Mouse (Mus musculus) kidney, embryonic 15.5 days (tissue): ENCODE measurements around the gene Ttbk2. TPM values are rescaled to one million over a fixed set of nuclear protein-coding genes. Genes with fewer than 3 reads are reported as not detected.

ENCODE experiments used
- ATAC-seq: fragments of 200-750 bp; cut with Nextera tagmentation; replicated peaks from 2 replicates; pipeline ENCODE4 v1.8.0; 2017; ENCODE audit warnings: moderate TSS enrichment; ENCODE audit not compliant: low FRiP score
- H3K27ac ChIP-seq: fragments of 300-500 bp; sonication (generic); 2 replicates; pipeline ENCODE4 v1.5.1; 2015; ENCODE audit warnings: mild to moderate bottlenecking, inconsistent platforms
- H3K27me3 ChIP-seq: fragments of 300-500 bp; sonication (generic); 2 replicates; pipeline ENCODE4 v1.6.1; 2015; ENCODE audit warnings: inconsistent platforms
- H3K36me3 ChIP-seq: fragments of 300-500 bp; sonication (generic); 2 replicates; pipeline ENCODE4 v1.6.1; 2015; ENCODE audit warnings: inconsistent platforms
- H3K4me1 ChIP-seq: fragments of 300-500 bp; sonication (generic); 2 replicates; pipeline ENCODE4 v1.6.1; 2015; ENCODE audit warnings: inconsistent platforms
- H3K4me2 ChIP-seq: fragments of 300-500 bp; sonication (generic); 2 replicates; pipeline ENCODE4 v1.6.1; 2015; ENCODE audit warnings: moderate library complexity, mild to moderate bottlenecking, inconsistent platforms
- H3K4me3 ChIP-seq: fragments of 300-500 bp; sonication (generic); replicated peaks from 2 replicates; pipeline ENCODE4 v1.5.1; 2015; ENCODE audit warnings: mild to moderate bottlenecking, inconsistent platforms
- H3K9ac ChIP-seq: fragments of 300-500 bp; sonication (generic); 2 replicates; pipeline ENCODE4 v1.6.1; 2015; ENCODE audit warnings: mild to moderate bottlenecking, inconsistent platforms
- H3K9me3 ChIP-seq: fragments of 300-500 bp; sonication (generic); replicated peaks from 2 replicates; pipeline ENCODE4 v1.6.1; 2016; ENCODE audit warnings: inconsistent platforms
- WGBS: fragments of 180-500 bp; shearing (Covaris S2); methylation state at CpG from one replicate; pipeline ENCODE4 v1.1.7; 2015; ENCODE audit warnings: mixed read lengths; 5-methylcytosine and 5-hydroxymethylcytosine counted together
- polyA plus RNA-seq: library from polyadenylated mRNA; unstranded; fragments of >200 nt; fragmentation: Nextera tagmentation; extraction: Ambion mirVana; gene quantifications from 2 replicates; pipeline ENCODE4 v1.2.1, GENCODE M21; 2015

Ttbk2 gene
- polyA plus RNA-seq, 1 experiment from 2014 or later: 3.6 TPM

DNA sequence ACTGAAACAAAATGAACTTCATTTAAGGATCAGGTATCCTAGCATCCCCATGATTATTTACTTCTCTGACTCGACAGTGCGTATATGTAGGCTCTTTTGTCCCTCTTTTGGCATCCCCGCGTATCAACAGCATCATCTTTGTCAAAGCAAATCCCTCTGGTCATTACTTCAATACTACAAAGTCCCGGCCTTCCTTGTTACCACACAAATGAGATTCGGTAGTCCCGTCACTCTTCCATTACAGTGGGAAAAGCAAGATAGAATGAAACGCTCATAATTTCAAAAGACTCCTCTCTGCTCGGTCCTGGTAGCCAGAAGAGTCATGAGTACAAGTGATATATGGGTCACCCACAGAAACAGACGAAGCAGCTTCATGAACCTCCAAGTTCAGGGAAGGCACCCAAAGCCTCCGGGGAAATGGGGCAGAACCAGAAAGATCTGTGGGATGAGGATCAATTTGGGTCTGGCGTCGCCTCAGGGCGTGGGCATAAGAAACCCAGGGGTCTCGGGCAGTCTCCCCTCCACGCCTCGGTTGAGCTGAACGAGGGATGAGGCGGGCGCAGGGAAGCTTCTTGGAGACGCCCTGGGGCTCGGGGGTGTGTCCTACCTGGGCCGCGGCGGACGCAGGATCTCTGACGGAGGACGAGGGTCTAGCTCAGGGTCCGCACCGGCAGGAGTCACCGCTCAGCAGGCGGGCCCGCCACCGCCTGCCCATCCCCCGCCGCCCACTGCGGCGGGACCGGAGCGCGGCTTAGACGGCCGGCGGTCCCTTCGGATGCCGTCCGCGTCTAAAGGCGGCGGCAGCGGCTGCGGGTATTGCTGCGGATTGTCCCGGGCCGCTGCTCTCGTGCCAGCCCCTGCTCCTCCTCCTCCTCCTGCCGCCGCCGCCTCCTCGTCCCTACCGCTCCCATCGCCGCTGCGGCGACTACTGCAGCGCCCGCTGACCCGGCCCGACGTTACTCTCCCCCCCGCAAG lies 668 bp downstream of the Ttbk2 start, which contains the start of gene Cdan1:
Gene Cdan1 (minus strand): TSS at position 680 of the 975 bp plus-strand sequence.
- under 1% methylated on average over 70 of the region's 71 CpGs for WGBS
- Histone ChIP-seq H3K27me3 (no peaks in the 10 kb centered on the region), H3K27ac (peak within 1 kb of the TSS; percentile 60), H3K9ac (peak within 1 kb of the TSS; percentile 74), H3K36me3 (no peaks in the 10 kb centered on the region), H3K4me2 (peak within 1 kb of the TSS; percentile 79), H3K4me1 (peaks cover 8% of the 10 kb centered on the region), H3K4me3 (peak within 1 kb of the TSS; percentile 87), H3K9me3 (no peaks in the 10 kb centered on the region)
- peak; percentile 82 for ATAC-seq

DNA sequence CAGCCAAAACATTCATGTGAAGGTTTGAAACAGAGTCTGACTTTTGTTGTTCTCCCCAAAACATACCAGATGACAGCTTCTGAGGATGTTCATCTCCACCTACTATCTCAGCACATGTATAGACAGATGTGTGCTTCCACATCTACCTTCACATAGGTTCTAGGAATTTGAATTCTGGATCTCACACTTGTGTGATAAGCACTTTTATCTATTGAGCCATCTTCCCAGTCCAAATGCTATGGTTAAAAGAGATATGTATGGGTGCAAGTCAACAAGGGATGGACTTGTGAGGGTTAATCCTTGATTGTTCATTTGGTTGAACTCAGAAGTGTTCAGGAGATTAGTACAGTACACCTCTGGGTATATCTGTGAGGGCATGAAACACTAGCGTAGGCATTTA lies 5.1 kb downstream of the Ttbk2 start:
- Histone ChIP-seq H3K27me3 (no peaks in the 10 kb centered on the region), H3K27ac (no peak overlapping the region), H3K36me3 (no peaks in the 10 kb centered on the region), H3K4me3 (no peak overlapping the region), H3K4me1 (peaks cover 5% of the 10 kb centered on the region; the same call in 1 of the 2 replicates), H3K4me2 (no peak overlapping the region), H3K9me3 (no peaks in the 10 kb centered on the region), H3K9ac (no peak overlapping the region)
- 87% methylated on average over 1 of the region's 1 CpGs for WGBS
- ATAC-seq: no peak

DNA sequence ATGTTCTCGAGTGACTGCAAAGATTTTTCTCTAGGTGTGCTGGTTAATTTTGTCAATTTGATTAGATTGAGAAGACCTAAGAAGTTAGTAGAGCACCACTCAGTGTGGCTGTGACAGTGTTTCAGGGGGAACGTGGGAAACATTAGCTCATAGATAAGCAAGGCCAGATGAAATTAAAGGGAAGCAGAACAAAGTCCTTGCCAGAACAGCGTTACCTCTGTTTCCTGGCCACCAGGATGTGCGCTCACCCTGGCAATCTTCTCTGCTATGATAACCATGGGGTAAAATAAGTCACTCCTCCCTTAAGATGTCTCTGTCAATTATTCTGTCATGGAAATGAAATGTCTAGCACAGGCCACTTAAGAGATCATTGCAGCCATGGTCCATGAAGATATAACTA lies 6.4 kb downstream of the Ttbk2 start:
- Histone ChIP-seq H3K4me2 (no peak overlapping the region), H3K27me3 (no peaks in the 10 kb centered on the region), H3K4me3 (no peak overlapping the region), H3K27ac (no peak overlapping the region), H3K9ac (no peak overlapping the region), H3K4me1 (peaks cover under 1% of the 10 kb centered on the region; the same call in 1 of the 2 replicates), H3K9me3 (no peaks in the 10 kb centered on the region), H3K36me3 (no peaks in the 10 kb centered on the region)
- 76% methylated on average over 4 of the region's 4 CpGs for WGBS
- ATAC-seq: no peak

DNA sequence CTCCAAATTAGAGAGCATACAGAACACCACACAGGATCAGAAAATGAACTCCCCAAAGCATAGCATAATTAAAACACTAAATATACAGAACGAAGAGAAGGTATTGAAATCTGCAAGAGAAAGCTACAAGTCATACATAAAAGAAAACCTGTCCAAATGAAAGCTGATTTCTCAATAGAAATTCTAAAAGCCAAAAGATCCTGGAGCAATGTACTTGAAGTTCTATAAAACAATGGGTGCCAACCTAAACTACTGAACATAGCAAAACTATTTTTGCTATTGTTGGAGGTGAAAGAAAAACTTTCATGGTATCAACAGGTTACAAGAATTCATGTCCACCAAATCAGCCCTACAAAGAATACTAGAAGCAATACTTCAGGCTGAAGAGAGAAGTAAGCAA lies 9.2 kb downstream of the Ttbk2 start:
- ATAC-seq: no peak

DNA sequence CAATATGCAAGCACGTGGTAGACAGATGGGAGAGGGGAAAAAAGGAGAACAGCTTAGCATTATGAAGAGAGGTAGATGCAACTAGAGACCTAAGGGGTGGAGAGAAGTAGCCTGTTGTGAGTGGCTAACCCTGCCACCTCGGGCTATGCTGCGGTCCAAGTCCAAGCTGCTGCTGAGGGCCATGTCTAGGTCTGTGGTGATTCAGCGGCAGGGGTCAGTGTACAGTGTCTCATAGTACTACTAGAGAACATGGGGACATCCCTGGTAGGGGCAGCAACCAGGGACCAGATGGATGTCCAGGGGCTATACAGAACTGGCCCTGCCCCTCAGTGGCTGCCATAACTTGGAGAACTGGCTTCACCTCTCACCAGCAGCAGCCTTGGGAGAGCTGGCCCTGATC lies 15.2 kb downstream of the Ttbk2 start:
- H3K9ac ChIP-seq: no peak overlapping the region

More for the DNA sequence above, 9.2 kb downstream of the Ttbk2 start:
- H3K4me3 ChIP-seq: no peak overlapping the region
- H3K36me3 ChIP-seq: 0 out of 2 replicates have a peak, but pooled peaks cover 3% of the 10 kb centered on the region
- no peak overlapping the region for H3K27ac ChIP-seq
- H3K4me1 ChIP-seq: no peaks in the 10 kb centered on the region
- no peak overlapping the region for H3K4me2 ChIP-seq
- WGBS: 87% methylated on average over 1 of the region's 1 CpGs
- no peaks in the 10 kb centered on the region for H3K9me3 ChIP-seq
- H3K27me3 ChIP-seq: no peaks in the 10 kb centered on the region
- no peak overlapping the region for H3K9ac ChIP-seq

DNA sequence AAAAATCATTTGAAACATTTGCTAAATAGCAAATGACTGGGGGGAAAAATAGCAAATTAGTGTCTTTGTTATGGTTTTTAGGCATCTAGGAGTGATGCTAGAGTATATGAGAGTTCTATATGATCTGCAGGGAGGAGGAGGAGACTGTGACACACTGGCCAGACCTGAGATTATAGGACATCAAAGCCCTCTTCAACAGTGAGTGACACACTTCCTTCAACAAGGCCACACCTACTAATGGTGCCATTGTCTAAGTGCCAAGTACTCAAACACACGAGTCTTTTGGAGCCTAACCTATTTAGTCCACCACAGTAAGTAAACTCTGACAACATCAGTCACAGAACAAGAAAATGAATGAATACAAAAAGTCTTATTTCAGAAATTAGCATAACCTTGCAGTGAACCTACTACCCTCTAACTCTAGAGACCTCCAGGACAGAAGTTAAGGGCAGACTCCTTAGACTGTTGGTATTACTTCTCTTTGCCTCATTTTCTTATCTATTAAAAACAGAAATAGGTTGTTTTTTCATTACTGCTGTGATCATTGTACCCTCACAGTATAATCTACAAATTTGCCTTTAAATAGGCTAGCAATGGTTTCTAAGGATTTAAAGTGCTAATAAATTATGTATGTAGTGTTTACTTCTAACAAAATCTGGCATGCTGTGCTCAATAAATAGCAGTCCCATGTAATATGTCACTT lies 23.3 kb downstream of the Ttbk2 start:
- no peaks in the 10 kb centered on the region for H3K9me3 ChIP-seq
- no peaks in the 10 kb centered on the region for H3K27me3 ChIP-seq
- H3K36me3 ChIP-seq: no peaks in the 10 kb centered on the region
- no peak for ATAC-seq
- H3K4me1 ChIP-seq: no peaks in the 10 kb centered on the region
- H3K4me2 ChIP-seq: no peak overlapping the region
- no peak overlapping the region for H3K4me3 ChIP-seq
- no peak overlapping the region for H3K9ac ChIP-seq
- H3K27ac ChIP-seq: no peak overlapping the region
- WGBS: 43% methylated on average over 1 of the region's 1 CpGs

More for the DNA sequence above, 15.2 kb downstream of the Ttbk2 start:
- H3K9me3 ChIP-seq: no peaks in the 10 kb centered on the region
- no peak overlapping the region for H3K27ac ChIP-seq
- H3K36me3 ChIP-seq: 0 out of 2 replicates have a peak, but pooled peaks cover 9% of the 10 kb centered on the region
- no peaks in the 10 kb centered on the region for H3K4me1 ChIP-seq
- H3K27me3 ChIP-seq: no peaks in the 10 kb centered on the region
- no peak overlapping the region for H3K4me3 ChIP-seq
- WGBS: 93% methylated on average over 4 of the region's 4 CpGs
- ATAC-seq: no peak
- no peak overlapping the region for H3K4me2 ChIP-seq

DNA sequence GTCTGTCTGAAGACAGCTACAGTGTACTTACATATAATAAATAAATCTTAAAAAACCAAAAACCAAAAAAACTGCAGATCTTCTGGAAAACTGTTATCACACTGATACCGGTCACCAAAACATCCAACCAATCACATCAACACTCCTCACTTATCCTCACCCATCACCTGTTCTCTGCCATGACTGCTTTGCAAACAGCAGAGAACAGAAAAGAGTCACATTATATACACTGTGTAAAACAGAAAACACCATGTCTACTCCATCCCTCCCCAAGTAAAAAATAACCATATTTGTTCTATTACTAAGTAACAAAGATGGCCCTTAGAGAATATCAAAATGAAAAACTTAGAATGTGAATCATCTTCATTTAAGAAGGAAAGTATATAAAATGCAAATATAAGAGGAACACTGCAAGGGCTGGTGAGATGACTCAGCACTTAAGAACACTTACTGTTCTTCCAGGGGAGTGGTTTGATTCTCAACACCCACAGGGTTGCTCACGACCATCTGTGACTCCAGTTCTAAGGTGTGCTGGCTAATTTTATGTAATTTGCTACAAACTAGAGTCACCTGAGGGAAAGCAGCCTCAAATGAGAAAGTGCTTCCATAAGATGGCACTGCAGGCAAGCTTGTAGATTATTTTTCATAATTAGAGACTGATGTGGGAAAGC lies 80.0 kb downstream of the Ttbk2 start:
- no peak for ATAC-seq
- Histone ChIP-seq H3K27ac (no peak overlapping the region), H3K4me3 (no peak overlapping the region), H3K9ac (no peak overlapping the region), H3K4me1 (no peaks in the 10 kb centered on the region), H3K36me3 (peaks cover 14% of the 10 kb centered on the region), H3K9me3 (no peaks in the 10 kb centered on the region), H3K4me2 (no peak overlapping the region), H3K27me3 (no peaks in the 10 kb centered on the region)
- WGBS: 89% methylated on average over 2 of the region's 2 CpGs

DNA sequence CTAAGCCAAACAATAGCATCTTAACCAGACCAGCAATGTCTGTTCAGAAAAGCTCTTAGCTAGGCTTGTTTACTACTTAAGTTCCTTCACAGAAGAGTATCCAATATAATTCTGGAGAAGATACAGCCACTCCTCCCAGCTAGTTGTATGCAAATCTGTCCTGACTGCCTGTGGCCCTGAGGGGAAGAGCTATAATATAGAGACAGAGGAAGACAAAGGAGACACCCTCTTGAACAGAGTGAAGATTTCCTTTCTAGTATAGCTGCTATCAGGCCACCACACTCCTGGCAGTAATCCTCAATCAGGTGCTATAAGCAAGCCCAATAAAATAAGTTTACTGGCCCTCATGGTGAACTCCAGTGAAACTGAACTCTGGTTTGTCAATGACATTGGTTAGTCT lies 88.5 kb downstream of the Ttbk2 start:
- Histone ChIP-seq H3K4me1 (no peaks in the 10 kb centered on the region), H3K27ac (no peak overlapping the region)

DNA sequence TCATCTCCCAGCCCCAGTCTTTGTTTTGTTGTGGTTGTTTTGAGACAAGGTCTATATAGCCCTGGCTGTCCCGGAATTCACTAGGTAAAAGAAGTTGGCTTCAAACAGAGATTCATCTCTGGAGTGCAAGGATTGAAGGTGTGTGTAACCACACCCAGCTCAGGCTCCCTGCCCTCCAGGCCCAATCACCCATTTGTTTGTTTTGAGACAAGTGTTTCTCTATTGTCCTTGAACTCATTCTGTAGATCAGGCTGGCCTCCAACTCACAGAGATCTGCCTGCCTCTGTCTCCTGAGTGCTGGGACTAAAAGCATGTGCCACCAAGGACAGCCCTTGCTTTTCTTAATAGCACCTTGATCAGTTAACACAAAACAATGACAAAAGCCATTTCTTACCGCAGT lies 102.4 kb downstream of the Ttbk2 start:
- ATAC-seq: no peak
- 94% methylated on average over 2 of the region's 2 CpGs for WGBS
- no peak overlapping the region for H3K4me3 ChIP-seq

More for the DNA sequence above, 88.5 kb downstream of the Ttbk2 start:
- no peak overlapping the region for H3K9ac ChIP-seq
- no peak overlapping the region for H3K4me2 ChIP-seq
- peaks cover 18% of the 10 kb centered on the region for H3K36me3 ChIP-seq
- no peak overlapping the region for H3K4me3 ChIP-seq
- H3K27me3 ChIP-seq: no peaks in the 10 kb centered on the region
- ATAC-seq: no peak
- no peaks in the 10 kb centered on the region for H3K9me3 ChIP-seq

DNA sequence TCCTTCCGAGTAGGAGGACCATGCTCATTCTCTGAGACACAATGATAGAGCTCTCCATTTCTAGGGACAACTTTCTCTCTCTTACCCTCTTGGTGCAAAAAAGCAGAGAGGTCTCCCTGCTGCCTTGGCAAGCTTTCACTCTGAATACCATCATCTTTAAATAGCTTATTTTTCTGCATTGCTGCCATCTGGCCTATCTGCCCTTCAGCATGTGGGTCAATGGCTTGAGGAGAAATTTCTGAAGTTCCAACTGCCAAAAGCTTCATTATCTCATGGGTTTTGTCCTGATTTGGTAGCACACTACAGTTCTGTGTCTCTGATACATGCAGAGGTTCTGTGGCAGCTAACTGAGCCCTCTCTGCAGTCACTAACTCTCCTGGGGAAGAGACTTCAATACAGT lies 104.9 kb downstream of the Ttbk2 start:
- Histone ChIP-seq H3K36me3 (peaks cover 30% of the 10 kb centered on the region), H3K27me3 (no peaks in the 10 kb centered on the region), H3K4me1 (no peaks in the 10 kb centered on the region), H3K9ac (no peak overlapping the region), H3K27ac (no peak overlapping the region), H3K9me3 (no peaks in the 10 kb centered on the region), H3K4me3 (no peak overlapping the region), H3K4me2 (no peak overlapping the region)
- ATAC-seq: no peak
- WGBS: 77% methylated on average over 1 of the region's 1 CpGs

More for the DNA sequence above, 102.4 kb downstream of the Ttbk2 start:
- H3K4me1 ChIP-seq: no peaks in the 10 kb centered on the region
- peaks cover 29% of the 10 kb centered on the region for H3K36me3 ChIP-seq
- H3K9me3 ChIP-seq: no peaks in the 10 kb centered on the region
- H3K9ac ChIP-seq: no peak overlapping the region
- H3K27ac ChIP-seq: no peak overlapping the region
- no peaks in the 10 kb centered on the region for H3K27me3 ChIP-seq
- H3K4me2 ChIP-seq: no peak overlapping the region

DNA sequence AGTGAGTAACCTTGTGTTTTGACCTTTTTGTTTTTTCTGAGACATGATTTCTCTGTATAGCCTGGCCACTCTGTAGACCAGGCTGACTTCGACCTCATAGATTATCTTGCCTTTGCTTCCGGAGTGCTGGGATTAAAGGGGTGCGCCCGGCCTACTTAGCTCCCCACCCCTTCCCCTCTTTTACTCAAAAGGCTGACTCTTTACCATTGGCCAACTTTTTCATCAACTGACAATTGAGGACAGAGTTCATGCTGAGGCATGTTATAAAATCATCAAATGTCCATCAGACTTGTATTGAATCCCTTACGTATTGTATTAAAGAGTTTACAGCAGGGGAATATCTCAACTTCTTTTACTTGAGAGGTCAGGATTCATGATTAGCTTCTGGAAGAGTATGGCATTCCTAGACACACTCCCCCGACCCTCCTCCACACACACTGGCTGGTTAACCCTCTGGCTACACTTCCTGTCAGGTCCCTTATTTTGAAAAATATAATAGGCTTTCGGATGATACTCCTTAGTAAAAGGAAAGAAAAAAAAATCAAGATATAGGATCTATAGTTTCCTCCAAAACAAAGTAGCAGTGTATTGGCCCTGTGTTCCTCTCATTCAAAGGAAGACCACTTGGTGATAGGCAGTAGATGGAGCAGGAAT lies 118.4 kb downstream of the Ttbk2 start:
- Histone ChIP-seq H3K27ac (peak overlapping the region; percentile 93), H3K4me1 (peaks cover 29% of the 10 kb centered on the region), H3K4me2 (peak overlapping the region; percentile 95), H3K9me3 (no peaks in the 10 kb centered on the region), H3K36me3 (peaks cover 17% of the 10 kb centered on the region), H3K27me3 (no peaks in the 10 kb centered on the region), H3K9ac (peak overlapping the region; percentile 84; the same call in 1 of the 2 replicates), H3K4me3 (peak overlapping the region; percentile 65)
- WGBS: 30% methylated on average over 7 of the region's 7 CpGs
- ATAC-seq: no peak; the same call in 1 of the 2 replicates
